Comparison of ENCODE assay signal across 9 mouse cellular contexts in genomic region chr1:130716513-130717290, GRCm38 (mm10). TPM values are rescaled to one million over a fixed set of nuclear protein-coding genes. Genes with fewer than 3 reads are reported as not detected.
DNase-seq lines count a peak whose midpoint lies in the region; ATAC-seq and TF ChIP-seq lines count a peak whose summit lies in the region.
"Had no signal": no experiment of that assay in that cellular context is flagged by ENCODE, and none has a peak within 500 bp of the region (broad histone marks: within the 10 kb centered on the region; RNA-seq: fewer than 3 reads in every experiment).

No protein-coding gene starts in this region.

- no peak for TF ChIP-seq CTCF in C2C12 (IDR thresholded peaks at IDR 0.05; ENCODE audit: control insufficient read depth, insufficient read depth, insufficient read length)
- no peak for TF ChIP-seq CTCF in liver, postnatal 0 days (IDR thresholded peaks at IDR 0.05; ENCODE audit: low read depth)

- H3K4me2 ChIP-seq in liver, postnatal 0 days (ENCODE audit: low read depth, low read length) = peak overlapping the region; percentile 92

- H3K9ac ChIP-seq in liver, postnatal 0 days (replicated peaks) = peak overlapping the region; percentile 99

- ATAC-seq in liver, postnatal 0 days = peak; percentile 5

- H3K27me3 ChIP-seq in C2C12 (ENCODE audit: control insufficient read depth, insufficient read depth, insufficient read length) = no peaks in the 10 kb centered on the region
- no peaks in the 10 kb centered on the region for H3K27me3 ChIP-seq in liver, postnatal 0 days (ENCODE audit: insufficient read depth, low read length)

- peaks cover 57% of the 10 kb centered on the region for H3K79me2 ChIP-seq in C2C12 (ENCODE audit: control insufficient read depth, insufficient read depth)

- DNase-seq in 3T3-L1 (ENCODE audit: low read depth, low spot score) = peak; percentile 70
- peak; percentile 71 to 77 for DNase-seq in cerebellum, postnatal 10 days
- DNase-seq in gastrocnemius, postnatal 10 days = peak; percentile 51
- DNase-seq in layer of hippocampus, adult 11-12 months (ENCODE audit: low spot score) = peak; percentile 49
- no peak for DNase-seq in liver, postnatal 0 days
- DNase-seq in right cerebral cortex, adult 2 months (ENCODE audit: low spot score in 2 of 2) = peak; percentile 47 to 49
- DNase-seq in urinary bladder, postnatal 36 days (ENCODE audit: low spot score in 2 of 2) = no peak

- H3K36me3 ChIP-seq in C2C12 (ENCODE audit: control insufficient read depth, insufficient read depth) = peaks cover 21% of the 10 kb centered on the region
- peaks cover 17% of the 10 kb centered on the region for H3K36me3 ChIP-seq in liver, postnatal 0 days (replicated peaks; ENCODE audit: insufficient read depth, low read length)

- peaks cover 38% of the 10 kb centered on the region for H3K79me3 ChIP-seq in C2C12 (ENCODE audit: low read depth)

- H3K27ac ChIP-seq in liver, postnatal 0 days (ENCODE audit: low read depth) = peak overlapping the region; percentile 83

- TF ChIP-seq EP300 in liver, postnatal 0 days (IDR thresholded peaks at IDR 0.05; ENCODE audit: low read depth) = no peak

- H3K4me1 ChIP-seq in liver, postnatal 0 days (ENCODE audit: insufficient read depth) = peaks cover 19% of the 10 kb centered on the region

- under 1% methylated on average over 42 of the region's 42 CpGs for WGBS in liver, postnatal 0 days (ENCODE audit: insufficient replicate concordance)

- peak overlapping the region; percentile 80 for H3ac ChIP-seq in C2C12 (ENCODE audit: control insufficient read depth, insufficient read length, low read depth)

- no peaks in the 10 kb centered on the region for H3K9me3 ChIP-seq in liver, postnatal 0 days (ENCODE audit: low read length)

- H3K4me3 ChIP-seq in C2C12 (ENCODE audit: insufficient read depth, poor library complexity, severe bottlenecking) = peak overlapping the region; percentile 88
- H3K4me3 ChIP-seq in liver, postnatal 0 days (ENCODE audit: low read depth, low read length) = peak overlapping the region; percentile 100

TF ChIP-seq in C2C12, 6 proteins besides CTCF, POLR2A, EP300 and RAD21:
- no peak for TF ChIP-seq MYOD1 (IDR thresholded peaks at IDR 0.05; ENCODE audit: control insufficient read depth, insufficient read length, low read depth)
- no peak for TF ChIP-seq USF1 (IDR thresholded peaks at IDR 0.05; ENCODE audit: low read depth)
- TF ChIP-seq FOSL1 (IDR thresholded peaks at IDR 0.05; ENCODE audit: insufficient read depth, low read length, poor library complexity, severe bottlenecking) = no peak
- TF ChIP-seq MAX (IDR thresholded peaks at IDR 0.05) = no peak
- no peak for TF ChIP-seq MYOG (IDR thresholded peaks at IDR 0.05; ENCODE audit: control insufficient read depth, extremely low read depth, insufficient read length)
- TF ChIP-seq CEBPB (IDR thresholded peaks at IDR 0.05; ENCODE audit: low read depth) = no peak
TF ChIP-seq in C2C12: peak in this region for 0.

RNA-seq across cellular contexts. Expression of gene Yod1, which starts 0.4 kb away (rescaled TPM):
- polyA plus RNA-seq in C2C12 (2012; fragmentation: generic; extraction: Trizol) = 0.85 TPM
- 1 to 10 TPM; 3.8 to 4.5 TPM for total RNA-seq in gastrocnemius, postnatal 10 days (2021)
- 17.3 and 20.3 TPM in 2 replicates for polyA plus RNA-seq in liver, postnatal 0 days (2015; fragmentation: Nextera tagmentation; extraction: Ambion mirVana)

RNA-seq across cellular contexts. Expression of gene Gm29427, which starts 1.1 kb away (rescaled TPM):
- not detected for polyA plus RNA-seq in C2C12 (2012; fragmentation: generic; extraction: Trizol)
- total RNA-seq in gastrocnemius, postnatal 10 days (2021) = not detected
- 0.07 TPM in 1 of 2 replicates, not detected in the other for polyA plus RNA-seq in liver, postnatal 0 days (2015; fragmentation: Nextera tagmentation; extraction: Ambion mirVana)

RNA-seq across cellular contexts. Expression of gene Pfkfb2, which starts 12.4 kb away (rescaled TPM):
- 3.0 TPM for polyA plus RNA-seq in C2C12 (2012; fragmentation: generic; extraction: Trizol)
- 10 to 100 TPM in 1 of 2 experiments, 1 to 10 TPM in 1; 9.2 to 13.9 TPM for total RNA-seq in gastrocnemius, postnatal 10 days (2021)
- polyA plus RNA-seq in liver, postnatal 0 days (2015; fragmentation: Nextera tagmentation; extraction: Ambion mirVana) = 2.0 and 2.6 TPM in 2 replicates

RNA-seq across cellular contexts. Expression of gene AA986860, which starts 15.1 kb away (rescaled TPM):
- 0.88 TPM for polyA plus RNA-seq in C2C12 (2012; fragmentation: generic; extraction: Trizol)
- total RNA-seq in gastrocnemius, postnatal 10 days (2021) = under 1 TPM; 0.68 to 0.88 TPM
- polyA plus RNA-seq in liver, postnatal 0 days (2015; fragmentation: Nextera tagmentation; extraction: Ambion mirVana) = 1.1 and 1.4 TPM in 2 replicates

RNA-seq across cellular contexts. Expression of gene C4bp, which starts 55.3 kb away (rescaled TPM):
- polyA plus RNA-seq in C2C12 (2012; fragmentation: generic; extraction: Trizol) = not detected
- total RNA-seq in gastrocnemius, postnatal 10 days (2021) = under 1 TPM in 1 of 2 experiments, not detected in 1; 0.11 TPM
- polyA plus RNA-seq in liver, postnatal 0 days (2015; fragmentation: Nextera tagmentation; extraction: Ambion mirVana) = 10.0 and 10.8 TPM in 2 replicates
- total RNA-seq: heart, adult 18-20 months had no signal

Comparison
In these comparisons a context has a peak if more than half of its experiments do, and no peak if none do; other contexts are left out.
1. DNase-seq: peak in 3T3-L1 (single experiment), cerebellum, postnatal 10 days (2 of 2), gastrocnemius, postnatal 10 days (single experiment), layer of hippocampus, adult 11-12 months (single experiment) and right cerebral cortex, adult 2 months (2 of 2); none in liver, postnatal 0 days (single experiment) and urinary bladder, postnatal 36 days (0 of 2).